Mouse (Mus musculus) hindbrain, embryonic 13.5 days (tissue): ENCODE data around the gene Hectd2. TPM values are rescaled to one million over a fixed set of nuclear protein-coding genes. Genes with fewer than 3 reads are reported as not detected.

Experiments
- ATAC-seq: fragments of 200-750 bp; cut with Nextera tagmentation; 2 replicates; pipeline ENCODE4 v1.8.0; 2017; ENCODE audit warnings: moderate TSS enrichment; ENCODE audit not compliant: low FRiP score
- H3K27ac ChIP-seq: fragments of 300-500 bp; sonication (generic); 2 replicates; pipeline ENCODE4 v1.5.1; 2015; ENCODE audit warnings: inconsistent platforms, mild to moderate bottlenecking, moderate library complexity
- H3K27me3 ChIP-seq: fragments of 300-500 bp; sonication (generic); 2 replicates; pipeline ENCODE4 v1.6.1; 2015; ENCODE audit warnings: mild to moderate bottlenecking, inconsistent platforms
- H3K36me3 ChIP-seq: fragments of 300-500 bp; sonication (generic); 2 replicates; pipeline ENCODE4 v1.6.1; 2015; ENCODE audit warnings: mild to moderate bottlenecking, inconsistent platforms
- H3K4me1 ChIP-seq: fragments of 300-500 bp; sonication (generic); replicated peaks from 2 replicates; pipeline ENCODE4 v1.6.1; 2015; ENCODE audit warnings: inconsistent platforms
- H3K4me2 ChIP-seq: fragments of 300-500 bp; sonication (generic); 2 replicates; pipeline ENCODE4 v1.6.1; 2015; ENCODE audit warnings: inconsistent platforms, mild to moderate bottlenecking, moderate library complexity
- H3K4me3 ChIP-seq: fragments of 300-500 bp; sonication (generic); 2 replicates; pipeline ENCODE4 v1.5.1; 2015; ENCODE audit warnings: mild to moderate bottlenecking, inconsistent platforms
- H3K9ac ChIP-seq: fragments of 300-500 bp; sonication (generic); 2 replicates; pipeline ENCODE4 v1.6.1; 2015; ENCODE audit warnings: mild to moderate bottlenecking, inconsistent platforms
- H3K9me3 ChIP-seq: fragments of 300-500 bp; sonication (generic); 2 replicates; pipeline ENCODE4 v1.6.1; 2016; ENCODE audit warnings: inconsistent platforms
- WGBS: fragments of 180-500 bp; shearing (Covaris S2); methylation state at CpG from one replicate; pipeline ENCODE4 v1.1.7; 2015; 5-methylcytosine and 5-hydroxymethylcytosine counted together
- polyA plus RNA-seq: library from polyadenylated mRNA; unstranded; fragments of >200 nt; fragmentation: Nextera tagmentation; extraction: Ambion mirVana; gene quantifications from 2 replicates; pipeline ENCODE4 v1.2.1, GENCODE M21; 2015

Gene Hectd2
- polyA plus RNA-seq, 1 experiment from 2014 or later = 11.0 TPM

GRCm38 (mm10) chr19:36575159-36575558, 20.7 kb downstream of the Hectd2 start:
- H3K36me3 ChIP-seq = peaks cover 18% of the 10 kb centered on the region
- no peak overlapping the region for H3K9ac ChIP-seq
- no peak overlapping the region for H3K4me2 ChIP-seq
- no peak overlapping the region for H3K27ac ChIP-seq
- ATAC-seq = no peak
- H3K4me3 ChIP-seq = no peak overlapping the region
- no peaks in the 10 kb centered on the region for H3K9me3 ChIP-seq
- H3K27me3 ChIP-seq = no peaks in the 10 kb centered on the region
- no peaks in the 10 kb centered on the region for H3K4me1 ChIP-seq
- WGBS = 91% methylated on average over 6 of the region's 6 CpGs

- Histone ChIP-seq H3K4me2 (no peak overlapping the region), H3K9ac (no peak overlapping the region), H3K27ac (no peak overlapping the region), H3K36me3 (peaks cover 8% of the 10 kb centered on the region; the same call in 1 of the 2 replicates), H3K4me1 (no peaks in the 10 kb centered on the region), H3K4me3 (no peak overlapping the region), H3K9me3 (no peaks in the 10 kb centered on the region), H3K27me3 (no peaks in the 10 kb centered on the region)
- WGBS = 74% methylated on average over 3 of the region's 3 CpGs
- ATAC-seq = no peak
Measured at GRCm38 (mm10) chr19:36580874-36581273, 26.4 kb downstream of the Hectd2 start.

- Histone ChIP-seq H3K9me3 (no peaks in the 10 kb centered on the region), H3K4me3 (no peak overlapping the region), H3K9ac (no peak overlapping the region), H3K4me2 (no peak overlapping the region), H3K4me1 (no peaks in the 10 kb centered on the region), H3K27me3 (no peaks in the 10 kb centered on the region), H3K27ac (no peak overlapping the region), H3K36me3 (no peaks in the 10 kb centered on the region)
- WGBS = 100% methylated on average over 1 of the region's 1 CpGs
- ATAC-seq = no peak
Measured at GRCm38 (mm10) chr19:36582116-36582515, 27.7 kb downstream of the Hectd2 start.

GRCm38 (mm10) chr19:36585505-36585904, 31.1 kb downstream of the Hectd2 start:
- ATAC-seq = no peak

GRCm38 (mm10) chr19:36594409-36594808, 40.0 kb downstream of the Hectd2 start:
- Histone ChIP-seq H3K4me2 (no peak overlapping the region), H3K27ac (no peak overlapping the region), H3K27me3 (no peaks in the 10 kb centered on the region), H3K9ac (no peak overlapping the region), H3K36me3 (peaks cover 3% of the 10 kb centered on the region), H3K4me3 (no peak overlapping the region), H3K9me3 (no peaks in the 10 kb centered on the region), H3K4me1 (no peaks in the 10 kb centered on the region)
- ATAC-seq = no peak
- WGBS = 90% methylated on average over 1 of the region's 1 CpGs

More at GRCm38 (mm10) chr19:36585505-36585904, 31.1 kb downstream of the Hectd2 start:
- Histone ChIP-seq H3K4me3 (no peak overlapping the region), H3K9me3 (no peaks in the 10 kb centered on the region), H3K27ac (no peak overlapping the region), H3K4me1 (no peaks in the 10 kb centered on the region), H3K9ac (no peak overlapping the region), H3K4me2 (no peak overlapping the region), H3K36me3 (peaks cover 20% of the 10 kb centered on the region), H3K27me3 (no peaks in the 10 kb centered on the region)
- 97% methylated on average over 1 of the region's 1 CpGs for WGBS

GRCm38 (mm10) chr19:36601869-36602268, 47.4 kb downstream of the Hectd2 start:
- Histone ChIP-seq H3K36me3 (no peaks in the 10 kb centered on the region), H3K4me1 (peaks cover 10% of the 10 kb centered on the region), H3K9ac (no peak overlapping the region), H3K27me3 (no peaks in the 10 kb centered on the region), H3K4me2 (no peak overlapping the region), H3K4me3 (no peak overlapping the region), H3K27ac (no peak overlapping the region), H3K9me3 (no peaks in the 10 kb centered on the region)
- ATAC-seq = no peak
- WGBS = 73% methylated on average over 8 of the region's 8 CpGs

- peak; percentile 78 for ATAC-seq
- Histone ChIP-seq H3K4me2 (no peak overlapping the region), H3K27ac (peak overlapping the region; percentile 50), H3K27me3 (no peaks in the 10 kb centered on the region), H3K9ac (no peak overlapping the region), H3K4me3 (no peak overlapping the region), H3K36me3 (no peaks in the 10 kb centered on the region), H3K4me1 (peaks cover 10% of the 10 kb centered on the region), H3K9me3 (no peaks in the 10 kb centered on the region)
- 17% methylated on average over 11 of the region's 11 CpGs for WGBS
Measured at GRCm38 (mm10) chr19:36602535-36603312, 48.3 kb downstream of the Hectd2 start.

GRCm38 (mm10) chr19:36606270-36606669, 51.8 kb downstream of the Hectd2 start:
- Histone ChIP-seq H3K4me2 (no peak overlapping the region), H3K9me3 (no peaks in the 10 kb centered on the region), H3K4me1 (peaks cover 10% of the 10 kb centered on the region), H3K9ac (no peak overlapping the region), H3K4me3 (no peak overlapping the region), H3K27me3 (no peaks in the 10 kb centered on the region), H3K27ac (no peak overlapping the region), H3K36me3 (peaks cover 1% of the 10 kb centered on the region; the same call in 1 of the 2 replicates)
- ATAC-seq = no peak
- WGBS = 65% methylated on average over 1 of the region's 1 CpGs

- Histone ChIP-seq H3K4me2 (no peak overlapping the region), H3K4me3 (no peak overlapping the region), H3K9ac (no peak overlapping the region), H3K9me3 (no peaks in the 10 kb centered on the region), H3K27me3 (no peaks in the 10 kb centered on the region), H3K36me3 (peaks cover 19% of the 10 kb centered on the region; the same call in 1 of the 2 replicates), H3K27ac (no peak overlapping the region), H3K4me1 (no peaks in the 10 kb centered on the region)
- no peak for ATAC-seq
- WGBS = 58% methylated on average over 3 of the region's 3 CpGs
Measured at GRCm38 (mm10) chr19:36609229-36609628, 54.8 kb downstream of the Hectd2 start.

GRCm38 (mm10) chr19:36610309-36610708, 55.9 kb downstream of the Hectd2 start:
- no peak overlapping the region for H3K4me3 ChIP-seq
- H3K27ac ChIP-seq = no peak overlapping the region
- H3K36me3 ChIP-seq = peaks cover 21% of the 10 kb centered on the region; the same call in 1 of the 2 replicates
- 88% methylated on average over 2 of the region's 2 CpGs for WGBS
- no peaks in the 10 kb centered on the region for H3K9me3 ChIP-seq
- H3K27me3 ChIP-seq = no peaks in the 10 kb centered on the region
- no peak overlapping the region for H3K4me2 ChIP-seq
- no peak for ATAC-seq
- no peaks in the 10 kb centered on the region for H3K4me1 ChIP-seq
- no peak overlapping the region for H3K9ac ChIP-seq

GRCm38 (mm10) chr19:36625906-36626305, 71.5 kb downstream of the Hectd2 start:
- ATAC-seq = peak; percentile 17; the same call in 1 of the 2 replicates
- H3K4me3 ChIP-seq = no peak overlapping the region
- H3K27me3 ChIP-seq = no peaks in the 10 kb centered on the region
- no peak overlapping the region for H3K4me2 ChIP-seq
- 0 out of 2 replicates have a peak, but pooled peaks cover 4% of the 10 kb centered on the region for H3K9me3 ChIP-seq
- H3K4me1 ChIP-seq = no peaks in the 10 kb centered on the region
- no peak overlapping the region for H3K9ac ChIP-seq
- no peak overlapping the region for H3K27ac ChIP-seq
- H3K36me3 ChIP-seq = no peaks in the 10 kb centered on the region
- 93% methylated on average over 1 of the region's 1 CpGs for WGBS

GRCm38 (mm10) chr19:36626881-36627280, 72.4 kb downstream of the Hectd2 start:
- H3K9me3 ChIP-seq = 0 out of 2 replicates have a peak, but pooled peaks cover 4% of the 10 kb centered on the region
- H3K4me2 ChIP-seq = no peak overlapping the region
- H3K4me3 ChIP-seq = no peak overlapping the region
- H3K27ac ChIP-seq = no peak overlapping the region
- H3K9ac ChIP-seq = no peak overlapping the region
- H3K27me3 ChIP-seq = no peaks in the 10 kb centered on the region
- no peaks in the 10 kb centered on the region for H3K36me3 ChIP-seq
- no peaks in the 10 kb centered on the region for H3K4me1 ChIP-seq
- no peak for ATAC-seq
- 91% methylated on average over 4 of the region's 4 CpGs for WGBS

GRCm38 (mm10) chr19:36629394-36629910, 75.0 kb downstream of the Hectd2 start:
- WGBS = 80% methylated on average over 9 of the region's 9 CpGs
- H3K4me2 ChIP-seq = no peak overlapping the region

More at GRCm38 (mm10) chr19:36629394-36629910, 75.0 kb downstream of the Hectd2 start:
- H3K36me3 ChIP-seq = no peaks in the 10 kb centered on the region
- H3K27ac ChIP-seq = no peak overlapping the region
- ATAC-seq = no peak
- H3K27me3 ChIP-seq = no peaks in the 10 kb centered on the region
- H3K4me3 ChIP-seq = no peak overlapping the region
- H3K9me3 ChIP-seq = 0 out of 2 replicates have a peak, but pooled peaks cover 4% of the 10 kb centered on the region
- no peak overlapping the region for H3K9ac ChIP-seq
- no peaks in the 10 kb centered on the region for H3K4me1 ChIP-seq
